Comparison of ENCODE assay signal across 14 mouse cellular contexts in genomic region chr2:125922877-125923276, GRCm38 (mm10).
A peak's percentile ranks its signal among the peaks of the same experiment; 100 is the strongest.
DNase-seq lines count a peak whose midpoint lies in the region; ATAC-seq and TF ChIP-seq lines count a peak whose summit lies in the region.
"Had no signal": no experiment of that assay in that cellular context is flagged by ENCODE, and none has a peak within 500 bp of the region (broad histone marks: within the 10 kb centered on the region; RNA-seq: fewer than 3 reads in every experiment).

No protein-coding gene starts in this region.

- 88% methylated on average over 4 of the region's 4 CpGs for WGBS in midbrain, embryonic 11.5 days

- H3K4me2 ChIP-seq in midbrain, embryonic 11.5 days, result no peak overlapping the region
- H3K4me2 ChIP-seq: forebrain, embryonic 12.5 days; limb, embryonic 13.5 days had no signal

- H3K9me3 ChIP-seq in MEL (replicated peaks; ENCODE audit: insufficient read depth, low read length), result no peaks in the 10 kb centered on the region
- H3K9me3 ChIP-seq in midbrain, embryonic 11.5 days (ENCODE audit: control insufficient read depth, low read length), result no peaks in the 10 kb centered on the region
- H3K9me3 ChIP-seq: forebrain, embryonic 12.5 days; limb, embryonic 13.5 days had no signal

- no peak for TF ChIP-seq CTCF in MEL (IDR thresholded peaks at IDR 0.05 in 2 of 3, conservative IDR thresholded peaks at IDR 0.05 in 1 of 3; ENCODE audit: control insufficient read depth in 1 of 3, insufficient read depth in 1 of 3, low read depth in 2 of 3, low read length in 3 of 3, poor library complexity in 1 of 3, severe bottlenecking in 1 of 3)

- no peak for ATAC-seq in midbrain, embryonic 11.5 days (ENCODE audit: low FRiP score)

- no peaks in the 10 kb centered on the region for H3K79me2 ChIP-seq in MEL (ENCODE audit: control insufficient read depth, insufficient read depth, low read length, poor library complexity)

- no peak for TF ChIP-seq RAD21 in MEL (IDR thresholded peaks at IDR 0.05; ENCODE audit: low read depth, low read length)

- TF ChIP-seq POLR2A in MEL (IDR thresholded peaks at IDR 0.05; ENCODE audit: control insufficient read depth in 1 of 2, insufficient read depth in 1 of 2, low read depth in 1 of 2, low read length in 2 of 2, poor library complexity in 1 of 2), result no peak

- intact Hi-C loops in left cerebral cortex, postnatal 36 days (cut with DNase I), result no loop called here

- H3K27ac ChIP-seq in MEL (ENCODE audit: control insufficient read depth, low read depth, low read length), result no peak overlapping the region; the same call in 1 of the 2 replicates
- no peak overlapping the region for H3K27ac ChIP-seq in midbrain, embryonic 11.5 days (ENCODE audit: low read depth, low read length)
- H3K27ac ChIP-seq: forebrain, embryonic 12.5 days; heart, adult 2 months; limb, embryonic 13.5 days had no signal

- peaks cover 6 to 8% of the 10 kb centered on the region in 2 experiments; a peak in 3 of 4 replicates for H3K4me1 ChIP-seq in MEL (ENCODE audit: control insufficient read depth in 1 of 2, insufficient read depth in 2 of 2, low read length in 2 of 2)
- no peaks in the 10 kb centered on the region for H3K4me1 ChIP-seq in midbrain, embryonic 11.5 days (ENCODE audit: control insufficient read depth, insufficient read depth, low read length)
- H3K4me1 ChIP-seq: forebrain, embryonic 12.5 days had no signal

- peak; percentile 22 for DNase-seq in kidney, adult 9 months
- DNase-seq in kidney, adult 18-20 months, result no peak
- DNase-seq in 3T3-L1 (ENCODE audit: low read depth, low spot score) (peak; percentile 97), MEL (ENCODE audit: low read depth, low spot score) (peak; percentile 63)
- peak; percentile 71 for DNase-seq in fibroblast of lung, adult 2 months (ENCODE audit: low read depth)
- DNase-seq in right cerebral cortex, postnatal 36 days (ENCODE audit: low spot score in 2 of 2), result no peak
- no peak for DNase-seq in midbrain, embryonic 11.5 days (ENCODE audit: low spot score, missing footprints)
- no peak for DNase-seq in left cerebral cortex, postnatal 36 days (ENCODE audit: low spot score in 2 of 2)
- DNase-seq: layer of hippocampus, adult 9-11 months; midbrain, embryonic 14.5 days; thymus, postnatal 4 days had no signal

- H3K36me3 ChIP-seq in MEL (ENCODE audit: control insufficient read depth in 1 of 2, insufficient read depth in 2 of 2, low read length in 2 of 2), result peaks cover 0 to 7% of the 10 kb centered on the region in 2 experiments; a peak in 2 of 4 replicates
- H3K36me3 ChIP-seq in midbrain, embryonic 11.5 days (ENCODE audit: control insufficient read depth, insufficient read depth, low read length), result no peaks in the 10 kb centered on the region
- H3K36me3 ChIP-seq: forebrain, embryonic 12.5 days had no signal

- no peaks in the 10 kb centered on the region for H3K27me3 ChIP-seq in MEL (ENCODE audit: control insufficient read depth in 1 of 2, insufficient read depth in 2 of 2, low read length in 2 of 2)
- H3K27me3 ChIP-seq in midbrain, embryonic 11.5 days (ENCODE audit: control insufficient read depth, insufficient read depth, low read length), result no peaks in the 10 kb centered on the region
- H3K27me3 ChIP-seq: forebrain, embryonic 12.5 days; limb, embryonic 13.5 days had no signal

- TF ChIP-seq EP300 in MEL (IDR thresholded peaks at IDR 0.05; ENCODE audit: low read depth in 1 of 2, low read length in 2 of 2), result peak; percentile 70 to 75

- no peak overlapping the region for H3K9ac ChIP-seq in MEL (ENCODE audit: control insufficient read depth, low read depth, low read length, poor library complexity, severe bottlenecking)
- no peak overlapping the region for H3K9ac ChIP-seq in midbrain, embryonic 11.5 days (ENCODE audit: low read length)
- H3K9ac ChIP-seq: forebrain, embryonic 12.5 days; limb, embryonic 13.5 days had no signal

- no peak overlapping the region for H3K4me3 ChIP-seq in MEL (ENCODE audit: control insufficient read depth in 1 of 2, insufficient read depth in 1 of 2, low read depth in 2 of 2, low read length in 2 of 2)
- H3K4me3 ChIP-seq in midbrain, embryonic 11.5 days (ENCODE audit: low read depth, low read length), result no peak overlapping the region
- H3K4me3 ChIP-seq: forebrain, embryonic 12.5 days; heart, adult 2 months; limb, embryonic 13.5 days had no signal

TF ChIP-seq in MEL, 35 proteins besides CTCF, POLR2A, EP300 and RAD21:
- TF ChIP-seq SIN3A (IDR thresholded peaks at IDR 0.05; ENCODE audit: low read length) (peak; percentile 26; the same call in 1 of the 2 replicates), MYC (IDR thresholded peaks at IDR 0.05; ENCODE audit: low read depth, low read length) (no peak), MEF2A (IDR thresholded peaks at IDR 0.05; ENCODE audit: extremely low read depth, insufficient replicate concordance, low read depth, low read length, poor library complexity, severe bottlenecking) (no peak), GATA1 (IDR thresholded peaks at IDR 0.05; ENCODE audit: low read depth, low read length) (0 out of 2 replicates have a peak, but pooled peaks have one; percentile 6), BHLHE40 (IDR thresholded peaks at IDR 0.05; ENCODE audit: borderline replicate concordance, low read depth, low read length) (no peak), POLR2AphosphoS2 (IDR thresholded peaks at IDR 0.05; ENCODE audit: low read length) (no peak), ZNF384 (IDR thresholded peaks at IDR 0.05; ENCODE audit: low read depth, low read length) (peak; percentile 96), CHD1 (IDR thresholded peaks at IDR 0.05; ENCODE audit: low read depth, low read length) (no peak), ZKSCAN1 (IDR thresholded peaks at IDR 0.05; ENCODE audit: low read depth, low read length) (no peak), MAFK (IDR thresholded peaks at IDR 0.05; ENCODE audit: borderline replicate concordance, low read depth, low read length) (no peak), POLR2AphosphoS5 (IDR thresholded peaks at IDR 0.05; ENCODE audit: borderline replicate concordance, low read depth, low read length) (no peak), NELFE (IDR thresholded peaks at IDR 0.05; ENCODE audit: low read depth, low read length) (no peak), TCF12 (IDR thresholded peaks at IDR 0.05; ENCODE audit: low read depth, low read length) (peak; percentile 41; the same call in 1 of the 2 replicates), ETS1 (IDR thresholded peaks at IDR 0.05; ENCODE audit: low read depth, low read length) (peak; percentile 64), GABPA (IDR thresholded peaks at IDR 0.05; ENCODE audit: low read depth, low read length) (peak; percentile 59; the same call in 1 of the 2 replicates), MAX (IDR thresholded peaks at IDR 0.05; ENCODE audit: low read length) (no peak), MAZ (IDR thresholded peaks at IDR 0.05; ENCODE audit: low read depth, low read length) (no peak), RCOR1 (IDR thresholded peaks at IDR 0.05; ENCODE audit: low read depth, low read length) (peak; percentile 59), MYB (IDR thresholded peaks at IDR 0.05; ENCODE audit: low read depth, low read length) (no peak)

Comparison
In these comparisons a context has a peak if more than half of its experiments do, and no peak if none do; other contexts are left out.
1. DNase-seq: peak in kidney, adult 9 months (single experiment), 3T3-L1 (single experiment), MEL (single experiment) and fibroblast of lung, adult 2 months (single experiment); none in kidney, adult 18-20 months (single experiment), right cerebral cortex, postnatal 36 days (0 of 2), midbrain, embryonic 11.5 days (single experiment) and left cerebral cortex, postnatal 36 days (0 of 2).